Mouse (Mus musculus) heart, postnatal 0 days (tissue): ENCODE results near the gene Pten. TPM values are rescaled to one million over a fixed set of nuclear protein-coding genes. Genes with fewer than 3 reads are reported as not detected.

Experiments
- ATAC-seq: fragments of 200-750 bp; cut with Nextera tagmentation; 2 replicates; pipeline ENCODE4 v1.8.0; 2017; ENCODE audit warnings: low read depth, moderate number of reproducible peaks, moderate library complexity; ENCODE audit not compliant: insufficient read depth
- DNase-seq: peaks from one replicate; pipeline ENCODE4 v3.0.0-alpha.2; 2016; ENCODE audit warnings: low spot score
- H3K27ac ChIP-seq: fragments of 300-500 bp; sonication (generic); 2 replicates; pipeline ENCODE4 v1.5.1; 2014; ENCODE audit warnings: low read depth, mild to moderate bottlenecking
- H3K27me3 ChIP-seq: fragments of 300-500 bp; sonication (generic); 2 replicates; pipeline ENCODE4 v1.6.1; 2014; ENCODE audit warnings: low read length, mixed read lengths; ENCODE audit not compliant: control insufficient read depth, insufficient read depth
- H3K36me3 ChIP-seq: fragments of 300-500 bp; sonication (generic); replicated peaks from 2 replicates; pipeline ENCODE4 v1.6.1; 2014; ENCODE audit warnings: low read length, mixed read lengths; ENCODE audit not compliant: control insufficient read depth, insufficient read depth
- H3K4me1 ChIP-seq: fragments of 300-500 bp; sonication (generic); 2 replicates; pipeline ENCODE4 v1.6.1; 2014; ENCODE audit warnings: antibody characterized with exemption; ENCODE audit not compliant: control insufficient read depth, insufficient read depth
- H3K4me2 ChIP-seq: fragments of 300-500 bp; sonication (generic); 2 replicates; pipeline ENCODE4 v1.6.1; 2014; ENCODE audit warnings: low read depth, mild to moderate bottlenecking, low read length, moderate library complexity
- H3K4me3 ChIP-seq: fragments of 300-500 bp; sonication (generic); 2 replicates; pipeline ENCODE4 v1.5.1; 2014; ENCODE audit warnings: low read depth, low read length
- H3K9ac ChIP-seq: fragments of 300-500 bp; sonication (generic); replicated peaks from 2 replicates; pipeline ENCODE4 v1.6.1; 2014; ENCODE audit warnings: low read depth, low read length, mixed read lengths
- H3K9me3 ChIP-seq: fragments of 300-500 bp; sonication (generic); replicated peaks from 2 replicates; pipeline ENCODE4 v1.6.1; 2016; ENCODE audit warnings: low read length; ENCODE audit not compliant: control insufficient read depth
- CTCF ChIP-seq: IDR thresholded peaks from 2 replicates; pipeline ENCODE4 v1.5.1; 2016; ENCODE audit warnings: antibody characterized with exemption, control low read depth, low read depth
- EP300 ChIP-seq: IDR thresholded peaks from 2 replicates; pipeline ENCODE4 v1.6.1; 2016; ENCODE audit warnings: antibody characterized with exemption, low read depth
- WGBS: fragments of 180-500 bp; shearing (Covaris S2); extraction: QIAGEN DNeasy Blood & Tissue Kit; methylation state at CpG from one replicate; pipeline ENCODE4 v1.1.7; 2014; 5-methylcytosine and 5-hydroxymethylcytosine counted together
- polyA plus RNA-seq: library from polyadenylated mRNA; unstranded; fragments of >200 nt; fragmentation: Nextera tagmentation; extraction: Ambion mirVana; gene quantifications from 2 replicates; pipeline ENCODE4 v1.2.1, GENCODE M21; 2015
- total RNA-seq: library from RNA; depleted of rRNA; stranded (reverse); fragments of >200 nt; gene quantifications from 2 replicates; pipeline ENCODE4 v1.2.3, GENCODE M21; 2014; ENCODE audit warnings: low replicate concordance

Pten gene
- total and polyA plus RNA-seq, 2 experiments from 2014 or later, result 5.0 to 34.0 TPM

- TF ChIP-seq CTCF (no peak), EP300 (no peak)
- Histone ChIP-seq H3K9me3 (no peaks in the 10 kb centered on the region), H3K27me3 (peaks cover 20% of the 10 kb centered on the region), H3K4me3 (peak overlapping the region; percentile 5; the same call in 1 of the 2 replicates), H3K27ac (no peak overlapping the region; the same call in 1 of the 2 replicates), H3K9ac (no peak overlapping the region), H3K4me2 (peak overlapping the region; percentile 20; the same call in 1 of the 2 replicates), H3K4me1 (no peaks in the 10 kb centered on the region), H3K36me3 (no peaks in the 10 kb centered on the region)
- DNase-seq (no peak), ATAC-seq (no peak)
- 6% methylated on average over 22 of the region's 22 CpGs for whole genome bisulfite sequencing
Measured at GRCm38 (mm10) chr19:32726451-32727325, 30.6 kb upstream of the Pten start.

- Histone ChIP-seq H3K4me2 (no peak overlapping the region), H3K27me3 (peaks cover 20% of the 10 kb centered on the region), H3K4me3 (no peak overlapping the region), H3K36me3 (no peaks in the 10 kb centered on the region), H3K4me1 (no peaks in the 10 kb centered on the region), H3K9me3 (no peaks in the 10 kb centered on the region), H3K9ac (no peak overlapping the region), H3K27ac (no peak overlapping the region)
- no peak for DNase-seq
- TF ChIP-seq EP300 (no peak), CTCF (no peak)
- ATAC-seq, result no peak
- WGBS, result 81% methylated on average over 4 of the region's 4 CpGs
Measured at GRCm38 (mm10) chr19:32729785-32730184, 27.5 kb upstream of the Pten start.

GRCm38 (mm10) chr19:32732922-32733321, 24.4 kb upstream of the Pten start:
- Histone ChIP-seq H3K9me3 (no peaks in the 10 kb centered on the region), H3K27ac (no peak overlapping the region), H3K27me3 (0 out of 2 replicates have a peak, but pooled peaks cover 3% of the 10 kb centered on the region), H3K4me2 (no peak overlapping the region), H3K4me3 (no peak overlapping the region), H3K4me1 (no peaks in the 10 kb centered on the region), H3K9ac (no peak overlapping the region), H3K36me3 (no peaks in the 10 kb centered on the region)
- TF ChIP-seq CTCF (no peak), EP300 (no peak)
- no peak for ATAC-seq
- no peak for DNase-seq

- Histone ChIP-seq H3K4me2 (no peak overlapping the region), H3K9me3 (no peaks in the 10 kb centered on the region), H3K4me1 (no peaks in the 10 kb centered on the region), H3K9ac (no peak overlapping the region), H3K36me3 (no peaks in the 10 kb centered on the region), H3K4me3 (no peak overlapping the region), H3K27me3 (no peaks in the 10 kb centered on the region), H3K27ac (no peak overlapping the region)
- no peak for TF ChIP-seq CTCF
- DNase-seq (no peak), ATAC-seq (no peak)
- 74% methylated on average over 7 of the region's 7 CpGs for WGBS
Measured at GRCm38 (mm10) chr19:32737844-32738243, 19.5 kb upstream of the Pten start.

- no peak for TF ChIP-seq EP300
- TF ChIP-seq CTCF, result no peak
- Histone ChIP-seq H3K9me3 (no peaks in the 10 kb centered on the region), H3K27me3 (no peaks in the 10 kb centered on the region), H3K9ac (no peak within 1 kb of the TSS), H3K4me3 (no peak within 1 kb of the TSS), H3K27ac (no peak within 1 kb of the TSS; the same call in 1 of the 2 replicates), H3K36me3 (no peaks in the 10 kb centered on the region), H3K4me2 (no peak within 1 kb of the TSS), H3K4me1 (no peaks in the 10 kb centered on the region)
- WGBS, result 89% methylated on average over 4 of the region's 4 CpGs
- DNase-seq, result no peak
- ATAC-seq, result no peak
Measured at GRCm38 (mm10) chr19:32739686-32740085, 17.6 kb upstream of the Pten start, which contains the start of gene Atad1. Gene Atad1, minus strand, starts transcription at chr19:32739786.
